In genomic region chr11:106851438-106851837, GRCm38 (mm10) we compare ENCODE assay signal across 14 mouse cellular contexts.
DNase-seq lines count a peak whose midpoint lies in the region; ATAC-seq and TF ChIP-seq lines count a peak whose summit lies in the region.
"Had no signal": no experiment of that assay in that cellular context is flagged by ENCODE, and none has a peak within 500 bp of the region (broad histone marks: within the 10 kb centered on the region; RNA-seq: fewer than 3 reads in every experiment).

No protein-coding gene starts in this region.

- H3K9me3 ChIP-seq in hindbrain, embryonic 11.5 days (ENCODE audit: control insufficient read depth, low read length) = no peaks in the 10 kb centered on the region
- no peaks in the 10 kb centered on the region for H3K9me3 ChIP-seq in hindbrain, embryonic 12.5 days (replicated peaks)
- H3K9me3 ChIP-seq in midbrain, postnatal 0 days (ENCODE audit: low read length) = no peaks in the 10 kb centered on the region
- H3K9me3 ChIP-seq in midbrain, embryonic 10.5 days (replicated peaks) = no peaks in the 10 kb centered on the region
- H3K9me3 ChIP-seq: forebrain, embryonic 15.5 days; heart, embryonic 12.5 days; kidney, embryonic 15.5 days; limb, embryonic 12.5 days; midbrain, embryonic 13.5 days had no signal

- H3K27me3 ChIP-seq in hindbrain, embryonic 11.5 days (ENCODE audit: control insufficient read depth, insufficient read depth, low read length) = no peaks in the 10 kb centered on the region
- H3K27me3 ChIP-seq in hindbrain, embryonic 12.5 days = no peaks in the 10 kb centered on the region
- no peaks in the 10 kb centered on the region for H3K27me3 ChIP-seq in midbrain, postnatal 0 days (ENCODE audit: insufficient read depth, low read length)
- H3K27me3 ChIP-seq in midbrain, embryonic 10.5 days (ENCODE audit: low read depth, poor library complexity, severe bottlenecking) = no peaks in the 10 kb centered on the region
- H3K27me3 ChIP-seq: forebrain, embryonic 15.5 days; heart, embryonic 12.5 days; kidney, embryonic 15.5 days; limb, embryonic 12.5 days; midbrain, embryonic 13.5 days had no signal

- ATAC-seq in hindbrain, embryonic 11.5 days (ENCODE audit: low FRiP score) = no peak
- ATAC-seq in hindbrain, embryonic 12.5 days (ENCODE audit: low FRiP score) = no peak
- no peak for ATAC-seq in midbrain, postnatal 0 days (ENCODE audit: low FRiP score)
- ATAC-seq: forebrain, embryonic 15.5 days; midbrain, embryonic 13.5 days had no signal

- no peak overlapping the region for H3K4me2 ChIP-seq in hindbrain, embryonic 11.5 days (replicated peaks; ENCODE audit: low read depth, low read length)
- no peak overlapping the region for H3K4me2 ChIP-seq in hindbrain, embryonic 12.5 days (replicated peaks)
- H3K4me2 ChIP-seq in midbrain, postnatal 0 days (ENCODE audit: low read depth, low read length, poor library complexity, severe bottlenecking) = no peak overlapping the region
- H3K4me2 ChIP-seq: forebrain, embryonic 15.5 days; heart, embryonic 12.5 days; kidney, embryonic 15.5 days; limb, embryonic 12.5 days; midbrain, embryonic 13.5 days had no signal

- TF ChIP-seq CTCF in midbrain, postnatal 0 days (IDR thresholded peaks at IDR 0.05) = peak; percentile 69

- no peak overlapping the region for H3K4me3 ChIP-seq in hindbrain, embryonic 11.5 days (ENCODE audit: low read depth, low read length)
- no peak overlapping the region for H3K4me3 ChIP-seq in hindbrain, embryonic 12.5 days
- H3K4me3 ChIP-seq in midbrain, postnatal 0 days (ENCODE audit: low read depth, low read length) = no peak overlapping the region
- H3K4me3 ChIP-seq in midbrain, embryonic 10.5 days = no peak overlapping the region
- H3K4me3 ChIP-seq: forebrain, embryonic 15.5 days; heart, embryonic 12.5 days; kidney, embryonic 15.5 days; limb, embryonic 12.5 days; midbrain, embryonic 13.5 days had no signal

- no peak overlapping the region for H3K27ac ChIP-seq in hindbrain, embryonic 11.5 days (ENCODE audit: low read depth, low read length)
- H3K27ac ChIP-seq in hindbrain, embryonic 12.5 days = no peak overlapping the region
- no peak overlapping the region for H3K27ac ChIP-seq in midbrain, postnatal 0 days (ENCODE audit: low read depth, low read length)
- no peak overlapping the region for H3K27ac ChIP-seq in midbrain, embryonic 10.5 days (replicated peaks)
- H3K27ac ChIP-seq: forebrain, embryonic 15.5 days; kidney, embryonic 15.5 days; limb, embryonic 12.5 days; midbrain, embryonic 13.5 days had no signal

- H3K9ac ChIP-seq in hindbrain, embryonic 11.5 days (ENCODE audit: low read depth, low read length) = no peak overlapping the region
- H3K9ac ChIP-seq in hindbrain, embryonic 12.5 days = no peak overlapping the region
- H3K9ac ChIP-seq in midbrain, postnatal 0 days (replicated peaks; ENCODE audit: low read length, poor library complexity, severe bottlenecking) = no peak overlapping the region
- H3K9ac ChIP-seq: forebrain, embryonic 15.5 days; heart, embryonic 12.5 days; kidney, embryonic 15.5 days; limb, embryonic 12.5 days; midbrain, embryonic 13.5 days had no signal

- DNase-seq in hindbrain, embryonic 11.5 days (ENCODE audit: low spot score) = peak; percentile 6
- DNase-seq in midbrain, postnatal 0 days (ENCODE audit: low spot score) = peak; percentile 39
- DNase-seq in midbrain, embryonic 10.5 days (ENCODE audit: low spot score) = no peak
- peak; percentile 23 for DNase-seq in c-Kit-positive CD71-positive TER-119-negative erythroid progenitor cells, embryonic 14.5 days (ENCODE audit: low read depth)
- peak; percentile 18 for DNase-seq in telencephalon, adult 2 months (ENCODE audit: low read depth, low spot score)
- no peak for DNase-seq in cerebellum, adult 11 months
- no peak for DNase-seq in cerebellum, postnatal 14 days
- DNase-seq: cerebellum, adult 18-20 months had no signal

- no peaks in the 10 kb centered on the region for H3K4me1 ChIP-seq in hindbrain, embryonic 11.5 days (replicated peaks; ENCODE audit: control insufficient read depth, insufficient read depth, low read length)
- no peaks in the 10 kb centered on the region for H3K4me1 ChIP-seq in hindbrain, embryonic 12.5 days
- H3K4me1 ChIP-seq in midbrain, postnatal 0 days (ENCODE audit: insufficient read depth, low read length) = no peaks in the 10 kb centered on the region
- H3K4me1 ChIP-seq in midbrain, embryonic 10.5 days = no peaks in the 10 kb centered on the region
- H3K4me1 ChIP-seq: forebrain, embryonic 15.5 days; heart, embryonic 12.5 days; kidney, embryonic 15.5 days; limb, embryonic 12.5 days; midbrain, embryonic 13.5 days had no signal

- 0 out of 2 replicates have a peak, but pooled peaks cover 2% of the 10 kb centered on the region for H3K36me3 ChIP-seq in hindbrain, embryonic 11.5 days (ENCODE audit: control insufficient read depth, insufficient read depth, low read length)
- H3K36me3 ChIP-seq in hindbrain, embryonic 12.5 days = peaks cover 31% of the 10 kb centered on the region
- peaks cover 14% of the 10 kb centered on the region for H3K36me3 ChIP-seq in midbrain, postnatal 0 days (ENCODE audit: insufficient read depth, low read length)
- peaks cover 87% of the 10 kb centered on the region for H3K36me3 ChIP-seq in midbrain, embryonic 10.5 days

- 68% methylated on average over 2 of the region's 2 CpGs for WGBS in hindbrain, embryonic 11.5 days
- 53% methylated on average over 2 of the region's 2 CpGs for WGBS in hindbrain, embryonic 12.5 days
- 58% methylated on average over 2 of the region's 2 CpGs for WGBS in midbrain, postnatal 0 days
- 66% methylated on average over 2 of the region's 2 CpGs for WGBS in midbrain, embryonic 10.5 days

Comparison
In these comparisons a context has a peak if more than half of its experiments do, and no peak if none do; other contexts are left out.
1. DNase-seq: peak in hindbrain, embryonic 11.5 days (single experiment), midbrain, postnatal 0 days (single experiment), c-Kit-positive CD71-positive TER-119-negative erythroid progenitor cells, embryonic 14.5 days (single experiment) and telencephalon, adult 2 months (single experiment); none in midbrain, embryonic 10.5 days (single experiment), cerebellum, adult 11 months (single experiment) and cerebellum, postnatal 14 days (0 of 2).